Mouse (Mus musculus) E14TG2a.4 (cell line): Measurements from ENCODE around the gene Gm815.

Source experiments
- H3K27me3 ChIP-seq: 2 replicates; pipeline ENCODE4 v1.6.1; 2014; ENCODE audit warnings: low read length, control low read depth; ENCODE audit not compliant: insufficient read depth
- H3K36me3 ChIP-seq: 2 replicates; pipeline ENCODE4 v1.6.1; 2014; ENCODE audit warnings: low read length, control low read depth; ENCODE audit not compliant: insufficient read depth
- H3K4me1 ChIP-seq: replicated peaks from 2 replicates; pipeline ENCODE4 v1.6.1; 2014; ENCODE audit warnings: low read depth, low read length, control low read depth
- H3K4me3 ChIP-seq: replicated peaks from 2 replicates; pipeline ENCODE4 v1.5.1; 2014; ENCODE audit warnings: mild to moderate bottlenecking, low read length
- H3K9me3 ChIP-seq: 2 replicates; pipeline ENCODE4 v1.6.1; 2014; ENCODE audit warnings: low read length, control low read depth
- CTCF ChIP-seq: conservative IDR thresholded peaks from 2 replicates; pipeline ENCODE4 v1.5.1; 2014; ENCODE audit warnings: low read length
- NANOG ChIP-seq: IDR thresholded peaks from 2 replicates; pipeline ENCODE4 v1.6.1; 2014; ENCODE audit warnings: borderline replicate concordance, low read length, mixed read lengths
- POU5F1 ChIP-seq: IDR thresholded peaks from 2 replicates; pipeline ENCODE4 v1.6.1; 2014; ENCODE audit warnings: low read length, borderline replicate concordance

Gene Gm815

DNA sequence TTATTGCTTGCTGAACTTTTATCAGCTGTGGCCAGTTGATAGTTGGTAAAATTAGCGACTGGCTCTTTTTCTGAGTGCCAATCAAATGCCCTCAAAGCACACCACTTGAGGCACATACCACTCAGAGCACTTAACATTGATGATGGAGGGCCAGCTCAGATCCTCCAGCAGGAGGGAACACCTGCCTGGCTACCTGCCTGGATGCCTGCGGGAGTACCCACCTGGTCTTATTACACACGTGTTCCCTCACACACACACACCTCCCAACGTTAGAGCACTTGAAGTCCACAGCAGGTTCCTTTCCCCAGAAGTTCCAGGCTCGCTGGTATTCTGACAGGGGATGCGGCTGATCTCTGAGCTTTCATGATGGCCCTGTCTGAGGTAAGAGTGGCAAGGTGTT is at the start of gene Gm815:
Gm815 (plus strand) TSS at position 266 of the 400 bp plus-strand sequence.
- TF ChIP-seq POU5F1 (no peak), NANOG (no peak), CTCF (no peak)
- H3K4me3 ChIP-seq = no peak within 1 kb of the TSS
- no peaks in the 10 kb centered on the region for H3K9me3 ChIP-seq
- H3K36me3 ChIP-seq = no peaks in the 10 kb centered on the region
- H3K4me1 ChIP-seq = no peaks in the 10 kb centered on the region
- peaks cover 8% of the 10 kb centered on the region; the same call in 1 of the 2 replicates for H3K27me3 ChIP-seq

GRCm38 (mm10) chr19:26837626-26838025 is 48.1 kb upstream of the Gm815 start:
- no peak overlapping the region for H3K4me3 ChIP-seq
- no peaks in the 10 kb centered on the region for H3K27me3 ChIP-seq
- peaks cover 18% of the 10 kb centered on the region for H3K9me3 ChIP-seq
- no peaks in the 10 kb centered on the region for H3K36me3 ChIP-seq
- no peak for TF ChIP-seq CTCF
- no peak for TF ChIP-seq POU5F1
- TF ChIP-seq NANOG = no peak
- no peaks in the 10 kb centered on the region for H3K4me1 ChIP-seq

- TF ChIP-seq POU5F1 (no peak), NANOG (no peak), CTCF (no peak)
- Histone ChIP-seq H3K36me3 (no peaks in the 10 kb centered on the region), H3K4me3 (no peak overlapping the region), H3K4me1 (peaks cover 27% of the 10 kb centered on the region), H3K9me3 (peaks cover 19% of the 10 kb centered on the region), H3K27me3 (0 out of 2 replicates have a peak, but pooled peaks cover 2% of the 10 kb centered on the region)
These were observed 41.8 kb upstream of the Gm815 start for GRCm38 (mm10) chr19:26843896-26844295.

- peak overlapping the region; percentile 74; the same call in 1 of the 2 replicates for H3K4me3 ChIP-seq
- peaks cover 14% of the 10 kb centered on the region for H3K9me3 ChIP-seq
- H3K4me1 ChIP-seq = peaks cover 27% of the 10 kb centered on the region
- no peaks in the 10 kb centered on the region for H3K36me3 ChIP-seq
- H3K27me3 ChIP-seq = 0 out of 2 replicates have a peak, but pooled peaks cover 2% of the 10 kb centered on the region
- TF ChIP-seq NANOG (no peak), POU5F1 (no peak), CTCF (no peak)
These were observed 40.9 kb upstream of the Gm815 start for GRCm38 (mm10) chr19:26844813-26845212.

GRCm38 (mm10) chr19:26845276-26846016 is 40.2 kb upstream of the Gm815 start:
- no peak for TF ChIP-seq POU5F1
- TF ChIP-seq NANOG = no peak
- Histone ChIP-seq H3K36me3 (no peaks in the 10 kb centered on the region), H3K4me1 (peaks cover 27% of the 10 kb centered on the region), H3K27me3 (0 out of 2 replicates have a peak, but pooled peaks cover 2% of the 10 kb centered on the region), H3K4me3 (peak overlapping the region; percentile 74), H3K9me3 (peaks cover 11% of the 10 kb centered on the region; the same call in 1 of the 2 replicates)

GRCm38 (mm10) chr19:26846017-26846285 is 39.7 kb upstream of the Gm815 start:
- Histone ChIP-seq H3K4me1 (peaks cover 28% of the 10 kb centered on the region), H3K4me3 (peak overlapping the region; percentile 74), H3K36me3 (no peaks in the 10 kb centered on the region), H3K9me3 (peaks cover 11% of the 10 kb centered on the region; the same call in 1 of the 2 replicates), H3K27me3 (0 out of 2 replicates have a peak, but pooled peaks cover 2% of the 10 kb centered on the region)
- no peak for TF ChIP-seq NANOG
- TF ChIP-seq POU5F1 = no peak
- no peak for TF ChIP-seq CTCF

DNA sequence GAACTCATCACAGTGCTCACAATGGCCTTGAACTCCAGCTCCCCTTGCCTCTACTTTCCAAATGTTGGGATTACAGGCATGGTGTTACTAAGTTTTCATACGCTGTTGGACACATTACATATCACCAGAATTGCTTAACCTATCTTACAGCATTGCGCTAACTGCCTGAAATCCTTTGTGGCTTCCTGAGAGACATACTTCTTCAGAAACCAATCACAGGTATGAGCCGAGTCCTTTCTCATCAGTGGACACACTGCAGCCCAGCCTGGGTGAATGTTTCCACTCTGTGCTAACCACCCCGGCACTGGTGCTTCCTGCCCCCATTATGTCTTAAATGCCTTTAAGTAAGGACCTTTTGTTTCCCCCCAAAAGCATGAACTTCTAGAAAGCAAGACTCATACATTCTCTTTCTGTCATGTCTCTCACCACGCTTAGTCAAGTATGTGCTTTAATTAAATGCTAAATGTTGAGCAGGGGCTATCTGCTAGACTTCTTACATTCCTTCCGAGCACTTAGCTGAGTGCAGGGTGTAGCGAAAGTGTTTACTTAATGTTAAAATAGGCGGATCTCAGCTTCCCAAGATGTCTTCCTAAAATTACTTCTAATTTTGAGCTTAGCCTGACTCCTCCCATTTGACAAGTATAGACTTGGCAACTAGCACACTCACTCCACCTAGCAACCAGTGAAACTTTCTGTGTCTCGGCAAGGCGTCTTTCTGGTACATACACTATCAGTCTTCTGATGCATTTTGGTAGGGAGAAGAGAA is 34.5 kb upstream of the Gm815 start:
- no peak overlapping the region for H3K4me3 ChIP-seq
- no peaks in the 10 kb centered on the region for H3K36me3 ChIP-seq
- TF ChIP-seq CTCF (no peak), NANOG (no peak), POU5F1 (no peak)
- H3K4me1 ChIP-seq = peaks cover 21% of the 10 kb centered on the region
- no peaks in the 10 kb centered on the region for H3K9me3 ChIP-seq
- 0 out of 2 replicates have a peak, but pooled peaks cover 2% of the 10 kb centered on the region for H3K27me3 ChIP-seq

DNA sequence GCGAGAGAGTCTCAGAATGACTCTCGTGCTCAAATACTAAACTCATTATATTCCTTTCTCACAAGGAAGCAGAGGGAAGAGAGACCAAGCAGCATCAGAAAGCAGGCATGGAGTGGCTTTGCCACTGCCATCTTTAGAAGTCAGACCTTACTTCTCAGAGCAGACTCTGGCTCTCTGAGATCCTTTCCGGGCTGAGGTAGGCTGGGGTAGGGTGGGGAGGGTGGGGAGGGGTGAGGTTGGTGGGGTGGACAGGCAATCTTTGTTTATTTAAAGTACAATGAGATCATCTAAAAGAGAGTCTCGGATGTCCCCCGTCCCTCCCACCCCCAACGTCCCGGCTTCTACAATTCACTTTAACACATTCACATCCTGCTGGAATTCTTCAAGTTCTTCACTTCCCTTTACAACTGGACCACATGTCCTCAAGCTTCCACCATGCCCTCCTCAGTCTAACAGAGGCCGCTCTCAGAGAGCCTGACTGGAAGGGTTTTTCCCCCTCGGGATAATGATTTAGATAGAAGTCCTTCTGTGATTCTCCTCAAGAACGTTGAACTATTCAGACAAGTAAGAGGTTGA is 33.3 kb upstream of the Gm815 start:
- H3K4me1 ChIP-seq = peaks cover 9% of the 10 kb centered on the region; the same call in 1 of the 2 replicates
- TF ChIP-seq POU5F1 (no peak), CTCF (no peak), NANOG (no peak)
- no peaks in the 10 kb centered on the region for H3K9me3 ChIP-seq
- H3K27me3 ChIP-seq = 0 out of 2 replicates have a peak, but pooled peaks cover 2% of the 10 kb centered on the region
- no peaks in the 10 kb centered on the region for H3K36me3 ChIP-seq
- no peak overlapping the region for H3K4me3 ChIP-seq
